Mouse (Mus musculus) adrenal gland (tissue): Measurements from ENCODE around the gene Tsx.
"Not testable (repeated sequence)": the region's sequence is repeated elsewhere in the genome, so short reads cannot be mapped to it uniquely, and the experiment has no call there.

ENCODE experiments used
- intact Hi-C: fragments of 180-260 bp; cut with DNase I; formaldehyde crosslinking; loops from one replicate; pipeline ENCODE4 v1.15.1; 2025
- long read RNA-seq, 2 experiments: library from polyadenylated mRNA; unstranded; transcript quantifications; one replicate each; pipeline ENCODE4 v2.0.0; 2020; ENCODE audit warnings: borderline replicate concordance in 1 of 2; ENCODE audit not compliant: insufficient replicate concordance in 1 of 2

Tsx gene
- long read RNA-seq, experiment 1: 0 reads
- long read RNA-seq, experiment 2: 0 reads

DNA sequence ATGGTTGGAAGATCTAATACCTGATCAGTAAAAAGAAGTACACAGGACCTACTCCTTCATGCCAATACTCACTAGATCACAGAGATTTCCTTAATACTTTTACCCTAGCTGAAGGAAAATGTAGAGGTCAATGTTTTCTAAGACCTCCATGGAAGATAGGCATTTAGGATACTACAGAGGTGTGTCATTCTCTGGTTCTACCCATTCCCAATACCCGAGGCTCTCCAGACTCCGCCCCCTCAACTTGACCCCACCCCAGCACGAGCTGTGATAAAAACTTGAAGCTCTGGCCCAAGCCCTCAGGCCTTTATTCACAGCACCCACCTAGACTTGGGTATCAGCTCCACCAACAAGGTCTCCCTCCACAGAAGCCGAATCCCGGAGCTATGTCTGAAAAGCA, at the start of gene Tsx:
Tsx (plus strand) TSS at position 301 of the 400 bp plus-strand sequence.
- intact Hi-C loops: no loop called here

DNA sequence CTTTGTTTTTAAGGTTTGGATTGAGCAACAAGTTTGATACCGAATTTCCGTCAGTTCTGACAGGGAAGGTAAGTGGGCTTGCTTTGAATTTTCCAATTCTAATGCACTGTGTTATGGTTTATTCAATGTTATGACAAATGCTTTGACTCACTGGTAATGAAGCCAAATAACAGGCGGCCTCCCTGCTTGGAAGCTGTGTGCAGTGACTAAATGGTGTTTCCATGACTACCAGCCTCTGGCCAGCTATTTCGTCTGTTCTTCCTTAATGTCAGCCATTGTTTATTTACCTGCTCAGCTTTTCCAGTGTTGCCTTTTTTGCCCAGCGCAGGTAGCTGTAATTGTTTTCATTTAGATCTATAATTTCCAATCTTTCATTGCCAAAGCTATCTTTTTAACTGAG, 48.1 kb upstream of the Tsx start:
- intact Hi-C loops: no loop called here

- intact Hi-C loops: no loop called here
These were observed 45.6 kb upstream of the Tsx start for GRCm38 (mm10) chrX:103368650-103369049.

GRCm38 (mm10) chrX:103371221-103371620, 43.0 kb upstream of the Tsx start:
- intact Hi-C loops: loop anchor here (5.0 kb wide), 1 partner anchor 109 kb away; no protein-coding TSS in a partner anchor

- intact Hi-C loops: loop anchor here (5.0 kb wide), 1 partner anchor 109 kb away; no protein-coding TSS in a partner anchor
These were observed 42.6 kb upstream of the Tsx start for GRCm38 (mm10) chrX:103371627-103372026.

DNA sequence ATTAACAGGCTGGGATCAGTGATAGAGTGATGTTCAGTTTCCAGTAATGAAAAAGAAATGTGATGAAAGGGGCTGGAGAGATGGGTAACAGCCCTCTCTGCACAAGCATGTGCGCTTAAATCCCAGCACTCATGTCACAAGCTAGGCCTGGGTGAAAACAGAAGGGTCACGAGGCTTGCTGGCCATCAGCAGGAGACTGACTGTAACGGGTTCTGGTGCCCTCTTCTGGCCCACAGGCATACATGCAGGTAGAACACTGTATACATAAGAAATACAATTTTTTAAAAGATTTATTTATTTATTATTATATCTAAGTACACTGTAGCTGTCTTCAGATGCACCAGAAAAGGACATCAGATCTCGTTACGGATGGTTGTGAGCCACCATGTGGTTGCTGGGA, 40.0 kb upstream of the Tsx start:
- intact Hi-C loops: loop anchor here (5.0 kb wide), 1 partner anchor 112 kb away; no protein-coding TSS in a partner anchor

DNA sequence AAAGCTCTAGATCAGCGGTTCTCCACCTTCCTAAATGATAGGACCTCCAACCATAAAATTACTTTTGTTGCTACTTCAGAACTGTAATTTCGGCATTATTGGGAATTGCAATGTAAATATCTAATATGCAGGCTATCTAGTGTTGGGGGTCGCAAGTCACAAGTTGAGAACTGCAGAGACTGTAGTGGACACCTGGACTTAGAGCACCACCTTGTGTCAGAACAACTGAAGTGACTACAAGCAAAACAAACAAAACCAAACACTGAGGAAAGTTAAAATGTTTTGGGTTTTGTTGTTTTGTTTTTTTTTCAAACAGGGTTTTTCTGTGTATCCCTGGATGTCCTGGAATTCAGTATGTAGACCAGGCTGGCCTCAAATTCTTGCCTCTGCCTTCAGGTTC, 29.7 kb upstream of the Tsx start:
- intact Hi-C loops: no loop called here

GRCm38 (mm10) chrX:103388131-103388530, 26.1 kb upstream of the Tsx start:
- intact Hi-C loops: no loop called here

DNA sequence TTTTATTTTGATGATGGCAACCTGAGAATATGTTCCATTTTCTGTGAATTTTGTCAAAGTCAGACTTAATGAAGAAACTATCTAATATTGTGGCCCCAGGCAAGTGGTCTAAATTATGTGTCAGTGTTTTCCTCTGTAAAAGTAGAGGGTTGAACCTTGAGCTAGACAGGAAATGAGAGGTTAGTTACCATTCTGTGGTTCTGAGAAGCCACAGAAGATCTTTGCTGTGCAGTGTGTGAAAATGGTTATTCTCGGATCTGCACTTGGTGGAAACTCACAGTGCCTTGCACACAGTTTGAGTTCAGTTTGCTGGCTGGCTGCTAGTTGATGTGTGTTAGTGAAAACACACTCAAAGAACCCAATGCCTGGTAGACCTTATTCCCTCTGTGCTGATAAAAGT, 20.4 kb upstream of the Tsx start:
- intact Hi-C loops: no loop called here

DNA sequence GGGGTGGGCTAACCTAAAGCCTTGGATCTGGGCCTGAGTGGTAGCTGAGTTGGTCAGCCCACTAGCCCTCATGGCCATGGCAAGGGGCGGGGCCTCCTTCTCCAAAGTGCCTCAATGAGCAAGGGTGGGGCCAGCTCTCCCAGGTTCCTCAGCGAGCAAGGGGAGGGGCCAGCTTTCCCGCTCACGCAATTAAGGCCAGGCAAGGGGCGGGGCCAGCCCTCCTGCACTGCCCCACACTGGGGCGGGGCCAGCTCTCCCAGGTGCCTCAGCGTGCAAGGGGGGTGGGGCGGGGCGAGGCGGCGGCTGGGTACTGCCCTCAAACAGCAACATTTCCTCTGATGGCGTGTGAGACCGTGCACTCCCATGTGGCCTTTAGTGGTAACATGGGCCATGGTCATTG, 9.2 kb upstream of the Tsx start:
- intact Hi-C loops: no loop called here

GRCm38 (mm10) chrX:103421710-103422109, 7.4 kb downstream of the Tsx start, which contains the start of gene Gm26992:
Gm26992 (plus strand) TSS chrX:103422010.
- intact Hi-C loops: no loop called here

- intact Hi-C loops: no loop called here
These were observed 13.4 kb downstream of the Tsx start for GRCm38 (mm10) chrX:103427677-103428076.

DNA sequence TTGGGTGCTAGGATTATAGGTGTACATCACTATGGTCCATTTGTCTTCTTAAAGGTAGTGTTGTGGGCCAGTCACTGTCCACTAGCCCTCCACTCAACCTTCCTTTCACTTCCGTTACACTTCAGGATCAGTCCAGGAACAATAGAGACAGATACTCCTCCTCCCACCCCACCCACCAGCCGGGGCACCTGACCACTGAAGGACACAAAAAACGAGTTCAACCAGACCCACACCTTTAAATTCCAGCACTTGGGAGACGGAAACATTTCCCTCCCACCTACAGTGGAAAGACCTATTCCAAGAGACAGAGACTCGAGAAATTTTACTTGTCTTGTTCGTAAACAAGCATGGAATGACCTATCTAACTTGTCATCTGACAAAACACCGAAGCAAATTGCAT, 18.0 kb downstream of the Tsx start:
- intact Hi-C loops: no loop called here

DNA sequence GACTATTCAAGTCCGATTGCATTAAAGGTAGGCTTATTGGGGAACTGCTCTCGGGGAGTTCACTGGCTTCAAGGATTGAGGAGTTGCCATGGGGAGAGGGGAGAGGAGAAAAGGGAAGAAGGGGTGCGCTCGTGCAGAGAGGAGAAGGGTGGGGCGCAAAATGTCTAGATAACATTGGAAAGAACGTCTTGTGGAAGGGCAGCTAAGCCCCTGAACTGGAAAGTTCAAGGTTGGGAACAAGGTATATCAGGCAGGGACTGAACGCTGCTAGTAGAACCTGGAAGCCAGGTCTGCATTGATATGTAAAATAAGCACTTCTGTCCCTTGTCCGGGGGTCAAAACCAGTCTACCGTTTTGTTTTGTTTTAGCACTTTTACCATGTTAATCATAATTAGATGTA, 23.8 kb downstream of the Tsx start:
- intact Hi-C loops: no loop called here

- intact Hi-C loops: loop anchor here (2.0 kb wide), 1 partner anchor 182 kb away; no protein-coding TSS in a partner anchor
These were observed 26.5 kb downstream of the Tsx start for GRCm38 (mm10) chrX:103440803-103441202.

DNA sequence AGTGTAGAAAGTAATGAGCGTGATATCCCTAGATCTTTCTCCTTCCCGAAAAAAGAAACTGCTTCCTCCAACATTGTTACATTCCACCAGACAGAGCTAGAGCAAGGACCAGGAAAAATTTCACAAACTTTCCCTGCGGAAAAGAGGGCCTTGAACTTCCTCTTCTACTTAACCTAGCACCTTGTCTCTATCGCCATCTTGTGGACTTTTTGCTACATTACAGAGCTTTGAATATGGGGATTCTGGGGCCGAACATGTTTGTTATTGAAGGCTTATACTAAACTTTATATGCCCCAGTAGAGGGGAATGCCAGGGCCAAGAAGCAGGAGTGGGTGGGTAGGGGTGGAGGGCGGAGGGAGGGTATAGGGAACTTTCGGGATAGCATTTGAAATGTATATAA, 29.5 kb downstream of the Tsx start:
- intact Hi-C loops: no loop called here

DNA sequence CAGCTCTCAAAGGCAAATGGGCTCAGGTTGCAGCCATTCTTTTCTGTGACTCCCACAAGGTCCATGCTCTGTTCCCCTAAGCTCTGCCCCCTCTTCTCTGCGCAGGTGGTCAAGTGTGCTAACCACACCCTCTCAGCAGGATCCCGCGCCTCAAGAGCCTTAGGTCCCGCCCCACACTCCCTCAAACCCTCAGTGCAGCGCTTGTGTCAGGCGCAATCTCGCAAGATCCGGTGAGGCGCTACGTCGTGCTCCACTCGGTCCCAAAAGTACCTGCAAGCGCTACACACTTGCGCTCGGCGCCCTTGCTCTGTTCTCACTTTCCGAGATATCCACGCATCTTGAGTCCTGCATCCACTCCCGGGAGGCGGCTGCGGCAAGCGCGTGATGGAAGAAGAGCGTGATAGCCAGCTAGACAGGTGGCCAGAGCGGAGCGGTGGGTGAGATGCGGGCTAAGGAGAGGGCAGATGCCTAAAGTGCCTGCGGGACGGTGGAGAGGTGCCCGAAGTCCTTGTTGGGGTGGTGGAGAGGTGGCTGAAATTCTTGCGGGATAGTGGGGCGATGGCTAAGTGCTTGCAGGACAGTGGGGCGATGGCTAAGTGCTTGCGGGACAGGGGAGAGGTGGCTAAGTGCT, 33.4 kb downstream of the Tsx start:
- intact Hi-C loops: no loop called here

GRCm38 (mm10) chrX:103448429-103448828, 34.2 kb downstream of the Tsx start:
- intact Hi-C loops: not testable (repeated sequence)

DNA sequence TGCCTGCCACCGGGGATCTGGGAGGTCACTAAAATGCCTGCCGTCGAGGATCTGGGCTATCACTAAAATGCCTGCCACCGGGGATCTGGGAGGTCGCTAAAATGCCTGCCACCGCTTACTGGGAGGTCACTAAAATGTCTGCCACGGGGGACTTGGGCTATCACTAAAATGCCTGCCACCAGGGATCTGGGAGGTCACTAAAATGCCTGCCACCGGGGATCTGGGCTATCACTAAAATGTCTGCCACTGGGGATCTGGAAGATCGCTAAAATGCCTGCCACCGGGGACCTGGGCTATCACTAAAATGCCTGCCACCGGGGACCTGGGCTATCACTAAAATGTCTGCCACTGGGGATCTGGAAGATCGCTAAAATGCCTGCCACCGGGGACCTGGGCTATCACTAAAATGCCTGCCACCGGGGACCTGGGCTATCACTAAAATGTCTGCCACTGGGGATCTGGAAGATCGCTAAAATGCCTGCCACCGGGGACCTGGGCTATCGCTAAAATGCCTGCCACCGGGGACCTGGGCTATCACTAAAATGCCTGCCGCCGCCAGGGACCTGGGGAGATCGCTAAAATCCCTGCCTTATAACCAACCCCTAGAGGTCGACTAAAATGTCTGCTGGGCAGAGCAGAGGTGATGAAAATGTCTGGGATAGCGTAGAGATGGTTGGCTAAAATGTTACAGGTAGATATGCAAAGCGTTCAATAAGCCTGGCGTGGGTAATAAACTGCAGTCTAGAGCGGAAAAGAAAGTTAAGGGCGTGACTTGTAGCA, 34.9 kb downstream of the Tsx start:
- intact Hi-C loops: not testable (repeated sequence)

DNA sequence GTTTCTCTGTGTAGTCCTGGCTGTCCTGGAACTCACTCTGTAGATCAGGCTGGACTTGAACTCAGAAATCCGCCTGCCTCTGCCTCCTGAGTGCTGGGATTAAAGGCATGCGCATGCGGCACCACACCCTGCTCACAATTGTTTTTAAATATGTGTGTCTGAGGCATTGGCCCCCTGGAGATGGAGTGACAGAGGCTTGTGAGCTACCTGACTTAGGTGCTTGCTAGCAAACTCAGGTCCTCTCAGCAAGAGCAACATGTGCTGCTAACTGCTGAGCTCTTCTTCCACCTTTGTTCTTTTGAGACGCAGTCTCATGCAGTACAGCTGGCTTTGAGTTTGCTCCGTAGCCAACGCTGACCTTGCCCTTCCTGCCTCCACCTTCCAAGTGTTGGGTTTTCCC, 38.5 kb downstream of the Tsx start:
- intact Hi-C loops: no loop called here

GRCm38 (mm10) chrX:103460056-103460455, 45.8 kb downstream of the Tsx start:
- intact Hi-C loops: no loop called here

- intact Hi-C loops: no loop called here
These were observed 54.7 kb downstream of the Tsx start for GRCm38 (mm10) chrX:103468998-103469397.

DNA sequence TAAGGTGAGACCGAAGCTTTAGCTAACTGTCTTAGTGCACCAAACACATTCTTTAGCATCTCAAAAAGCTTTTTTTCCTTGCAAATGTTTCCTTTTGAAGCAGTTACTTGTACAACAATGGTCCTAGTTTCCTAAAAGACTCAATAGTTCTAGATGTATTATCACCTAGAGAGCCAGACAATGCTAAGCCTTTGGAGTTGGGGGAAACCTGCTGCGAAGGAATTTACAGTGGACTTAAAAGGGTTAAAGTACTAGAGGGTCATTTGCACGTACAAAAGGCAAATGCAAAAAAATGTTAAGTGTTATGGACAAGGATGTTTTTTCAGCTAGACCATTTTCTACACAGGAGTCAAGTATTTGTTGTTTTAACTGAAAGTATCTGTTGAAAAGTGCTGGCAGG, 58.1 kb downstream of the Tsx start:
- intact Hi-C loops: no loop called here
